Mouse (Mus musculus) C2C12 (cell line): ENCODE data around the gene Gas7. TPM values are rescaled to one million over a fixed set of nuclear protein-coding genes. Genes with fewer than 3 reads are reported as not detected.

Experiments used
- H3K27me3 ChIP-seq: one replicate; pipeline ENCODE4 v1.6.1; 2011; ENCODE audit not compliant: control insufficient read depth, insufficient read depth, insufficient read length
- H3K36me3 ChIP-seq: one replicate; pipeline ENCODE4 v1.6.1; 2011; ENCODE audit not compliant: control insufficient read depth, insufficient read depth
- H3K4me3 ChIP-seq: one replicate; pipeline ENCODE4 v1.5.1; 2011; ENCODE audit warnings: mild to moderate bottlenecking, control low read depth; ENCODE audit not compliant: poor library complexity, insufficient read depth, severe bottlenecking
- H3K79me2 ChIP-seq: one replicate; pipeline ENCODE4 v1.6.1; 2011; ENCODE audit not compliant: control insufficient read depth, insufficient read depth
- H3K79me3 ChIP-seq: one replicate; pipeline ENCODE4 v1.6.1; 2011; ENCODE audit warnings: low read depth, control low read depth
- H3ac ChIP-seq: one replicate; pipeline ENCODE3; 2011; ENCODE audit warnings: low read depth; ENCODE audit not compliant: control insufficient read depth, insufficient read length
- CEBPB ChIP-seq: IDR thresholded peaks from one replicate; pipeline ENCODE4 v1.6.1; 2011; ENCODE audit warnings: low read depth, mild to moderate bottlenecking, control low read depth, moderate library complexity
- CTCF ChIP-seq: IDR thresholded peaks from one replicate; pipeline ENCODE4 v1.5.1; 2011; ENCODE audit not compliant: control insufficient read depth, insufficient read depth, insufficient read length
- FOSL1 ChIP-seq: IDR thresholded peaks from one replicate; pipeline ENCODE4 v1.8.0; 2011; ENCODE audit warnings: mild to moderate bottlenecking, low read length; ENCODE audit not compliant: poor library complexity, insufficient read depth, severe bottlenecking
- MAX ChIP-seq: IDR thresholded peaks from one replicate; pipeline ENCODE4 v1.6.1; 2011; ENCODE audit warnings: mild to moderate bottlenecking, control low read depth
- MYOD1 ChIP-seq: IDR thresholded peaks from one replicate; pipeline ENCODE4 v1.6.1; 2011; ENCODE audit warnings: low read depth; ENCODE audit not compliant: control insufficient read depth, insufficient read length
- MYOG ChIP-seq: IDR thresholded peaks from one replicate; pipeline ENCODE4 v1.6.1; 2011; ENCODE audit not compliant: control insufficient read depth, insufficient read length; ENCODE audit errors: extremely low read depth
- USF1 ChIP-seq: IDR thresholded peaks from one replicate; pipeline ENCODE4 v1.6.1; 2011; ENCODE audit warnings: low read depth, mild to moderate bottlenecking, control low read depth, moderate library complexity
- polyA plus RNA-seq: library from polyadenylated mRNA; unstranded; fragments of >200 nt; fragmentation: generic; extraction: Trizol; gene quantifications from one replicate; pipeline ENCODE4 v1.2.1, GENCODE M21; 2012; ENCODE audit warnings: missing spikeins

The Gas7 gene
- polyA plus RNA-seq, 1 experiment = not detected

- no peaks in the 10 kb centered on the region for H3K36me3 ChIP-seq
- no peaks in the 10 kb centered on the region for H3K79me3 ChIP-seq
- no peaks in the 10 kb centered on the region for H3K27me3 ChIP-seq
- no peaks in the 10 kb centered on the region for H3K79me2 ChIP-seq
- TF ChIP-seq CTCF = no peak
- TF ChIP-seq USF1 = no peak
- TF ChIP-seq CEBPB = no peak
- TF ChIP-seq FOSL1 = no peak
- TF ChIP-seq MYOG = no peak
- no peak for TF ChIP-seq MYOD1
- TF ChIP-seq MAX = no peak
- no peak overlapping the region for H3ac ChIP-seq
- no peak overlapping the region for H3K4me3 ChIP-seq
Observed at GRCm38 (mm10) chr11:67500115-67500514, 44.9 kb downstream of the Gas7 start.

- TF ChIP-seq USF1 (no peak), MYOG (no peak), FOSL1 (no peak), MAX (no peak), MYOD1 (no peak), CTCF (no peak), CEBPB (no peak)
- H3K36me3 ChIP-seq = no peaks in the 10 kb centered on the region
- no peak overlapping the region for H3K4me3 ChIP-seq
- H3K79me3 ChIP-seq = no peaks in the 10 kb centered on the region
- no peaks in the 10 kb centered on the region for H3K27me3 ChIP-seq
- no peaks in the 10 kb centered on the region for H3K79me2 ChIP-seq
- H3ac ChIP-seq = no peak overlapping the region
Observed at GRCm38 (mm10) chr11:67501468-67502244, 46.4 kb downstream of the Gas7 start.

GRCm38 (mm10) chr11:67509219-67509876 lies 54.1 kb downstream of the Gas7 start:
- Histone ChIP-seq H3K4me3 (no peak overlapping the region), H3K79me3 (no peaks in the 10 kb centered on the region), H3K79me2 (no peaks in the 10 kb centered on the region), H3ac (no peak overlapping the region), H3K27me3 (no peaks in the 10 kb centered on the region), H3K36me3 (no peaks in the 10 kb centered on the region)
- TF ChIP-seq MAX (no peak), FOSL1 (no peak), MYOD1 (no peak), USF1 (no peak), MYOG (no peak), CEBPB (no peak), CTCF (no peak)

- H3K79me2 ChIP-seq = no peaks in the 10 kb centered on the region
- no peak for TF ChIP-seq MYOD1
- H3K4me3 ChIP-seq = no peak overlapping the region
- no peaks in the 10 kb centered on the region for H3K79me3 ChIP-seq
- H3K36me3 ChIP-seq = no peaks in the 10 kb centered on the region
- H3ac ChIP-seq = no peak overlapping the region
- H3K27me3 ChIP-seq = no peaks in the 10 kb centered on the region
Observed at GRCm38 (mm10) chr11:67510831-67511230, 55.6 kb downstream of the Gas7 start.

GRCm38 (mm10) chr11:67513001-67513400 lies 57.8 kb downstream of the Gas7 start:
- H3K4me3 ChIP-seq = no peak overlapping the region
- TF ChIP-seq CTCF (no peak), MYOG (no peak), MYOD1 (no peak), MAX (no peak), CEBPB (no peak), FOSL1 (no peak), USF1 (no peak)
- no peaks in the 10 kb centered on the region for H3K79me3 ChIP-seq
- H3K27me3 ChIP-seq = no peaks in the 10 kb centered on the region
- no peaks in the 10 kb centered on the region for H3K79me2 ChIP-seq
- H3ac ChIP-seq = no peak overlapping the region
- no peaks in the 10 kb centered on the region for H3K36me3 ChIP-seq

GRCm38 (mm10) chr11:67514401-67514800 lies 59.2 kb downstream of the Gas7 start:
- no peak overlapping the region for H3ac ChIP-seq
- TF ChIP-seq MAX (no peak), MYOD1 (no peak), CEBPB (no peak), MYOG (no peak), FOSL1 (no peak), CTCF (no peak), USF1 (no peak)
- H3K27me3 ChIP-seq = no peaks in the 10 kb centered on the region
- H3K36me3 ChIP-seq = no peaks in the 10 kb centered on the region
- H3K79me3 ChIP-seq = no peaks in the 10 kb centered on the region
- no peak overlapping the region for H3K4me3 ChIP-seq
- H3K79me2 ChIP-seq = no peaks in the 10 kb centered on the region
